Mouse (Mus musculus): ENCODE measurements around the gene Apobec4. TPM values are rescaled to one million over a fixed set of nuclear protein-coding genes. Genes with fewer than 3 reads are reported as not detected.

Apobec4 gene
- polyA plus RNA-seq, 1 experiment from 2014 or later, result not detected

DNA sequence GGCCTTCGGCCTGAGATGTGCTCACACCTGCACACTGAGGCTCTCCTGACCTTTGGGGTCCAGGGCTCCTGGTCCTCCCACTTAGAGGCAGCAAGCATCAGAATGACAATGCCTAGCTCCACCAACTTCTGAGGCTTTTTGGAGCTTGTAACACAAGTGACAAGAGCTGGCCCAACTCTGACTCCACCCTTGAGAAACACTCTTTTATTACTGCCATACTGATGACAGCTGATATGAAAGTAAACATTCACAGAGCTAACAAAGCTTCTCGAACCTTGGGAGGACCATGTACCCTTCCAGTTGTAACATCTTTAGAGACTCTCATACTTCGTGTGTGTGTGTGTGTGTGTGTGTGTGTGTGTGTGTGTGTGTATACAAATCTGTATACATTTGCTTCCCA lies 24.3 kb upstream of the Apobec4 start:
- Histone ChIP-seq H3K4me3 (no peak overlapping the region), H3K4me1 (no peaks in the 10 kb centered on the region), H3K9ac (no peak overlapping the region), H3K27me3 (replicated peaks) (no peaks in the 10 kb centered on the region), H3K9me3 (no peaks in the 10 kb centered on the region), H3K36me3 (replicated peaks) (no peaks in the 10 kb centered on the region), H3K4me2 (no peak overlapping the region), H3K27ac (no peak overlapping the region)
- ATAC-seq (replicated peaks), result no peak
- 79% methylated on average over 3 of the region's 3 CpGs for WGBS

DNA sequence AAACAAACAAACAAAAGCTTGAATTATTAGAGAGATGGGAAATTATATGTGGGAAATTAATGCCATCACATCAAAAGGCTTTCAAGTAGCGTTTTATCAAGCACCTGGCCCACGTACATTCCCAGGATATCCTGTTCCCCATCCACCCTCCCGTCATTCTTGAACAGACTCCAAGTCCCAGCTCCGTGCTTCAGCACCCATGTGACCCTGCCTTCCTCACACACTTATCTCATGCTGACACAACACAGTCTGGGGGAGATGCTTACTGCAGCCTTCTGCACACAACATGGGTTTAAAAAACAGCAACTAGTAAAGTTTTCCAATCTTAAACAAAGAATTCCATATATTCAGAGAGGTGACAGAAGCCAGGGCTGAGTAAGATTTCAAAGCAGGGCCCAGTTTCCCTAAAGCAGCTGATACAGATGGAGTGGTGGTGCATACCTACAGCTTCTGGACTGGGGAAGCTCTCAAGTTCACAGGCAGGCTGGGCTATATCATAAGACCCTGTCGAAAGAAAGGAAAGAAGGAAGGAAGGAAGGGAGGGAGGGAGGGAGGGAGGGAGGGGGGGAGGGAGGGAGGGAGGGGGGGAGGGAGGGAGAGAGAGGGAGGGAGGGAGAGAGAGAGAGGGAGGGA lies 22.6 kb upstream of the Apobec4 start:
- Histone ChIP-seq H3K4me1 (no peaks in the 10 kb centered on the region), H3K27ac (no peak overlapping the region), H3K4me3 (no peak overlapping the region), H3K36me3 (replicated peaks) (no peaks in the 10 kb centered on the region), H3K4me2 (no peak overlapping the region), H3K27me3 (replicated peaks) (no peaks in the 10 kb centered on the region), H3K9me3 (no peaks in the 10 kb centered on the region), H3K9ac (no peak overlapping the region)
- no peak for ATAC-seq (replicated peaks)
- WGBS, result 73% methylated on average over 4 of the region's 5 CpGs

DNA sequence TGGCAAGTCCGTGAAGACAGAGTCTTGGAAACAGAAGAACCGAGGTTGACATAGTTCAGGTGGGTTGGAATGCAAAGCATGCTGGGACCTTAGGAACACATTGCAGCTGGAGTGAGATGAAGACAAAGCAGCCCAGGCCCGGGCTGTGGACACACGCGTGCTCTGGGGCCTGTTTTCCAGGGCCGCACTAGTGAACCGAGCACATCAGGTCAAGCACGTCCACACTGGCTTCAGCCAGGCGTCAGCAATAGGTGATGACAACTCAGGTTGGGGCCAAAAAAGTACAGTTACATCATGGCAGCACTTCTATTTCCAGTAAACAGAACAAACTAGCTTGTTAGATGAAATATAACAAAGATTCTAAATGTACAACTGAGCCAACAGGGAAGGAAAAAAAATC lies 11.6 kb upstream of the Apobec4 start:
- Histone ChIP-seq H3K4me3 (no peak overlapping the region), H3K27me3 (replicated peaks) (no peaks in the 10 kb centered on the region), H3K9me3 (no peaks in the 10 kb centered on the region), H3K4me2 (no peak overlapping the region), H3K27ac (no peak overlapping the region), H3K36me3 (replicated peaks) (no peaks in the 10 kb centered on the region), H3K4me1 (no peaks in the 10 kb centered on the region), H3K9ac (no peak overlapping the region)
- ATAC-seq (replicated peaks), result no peak
- 96% methylated on average over 9 of the region's 9 CpGs for WGBS

DNA sequence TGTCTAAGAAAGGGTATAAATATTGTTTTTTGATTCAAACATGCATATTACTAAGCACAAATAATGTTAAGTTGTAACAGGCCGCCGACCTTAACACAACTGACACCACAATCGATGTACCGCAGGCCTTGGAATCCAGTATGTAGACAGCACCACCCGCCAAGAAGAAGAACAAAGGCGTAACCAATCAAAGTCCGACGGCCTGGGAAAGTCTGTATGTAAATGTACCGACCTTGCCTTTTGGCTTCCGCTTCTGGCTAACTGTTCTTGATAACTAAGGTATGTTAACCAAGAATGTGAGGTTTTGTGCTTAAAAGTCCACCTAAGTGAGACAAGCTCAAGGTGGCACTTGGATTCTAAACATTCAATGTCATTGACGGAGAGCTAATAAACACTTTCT lies 11.0 kb upstream of the Apobec4 start:
- 83% methylated on average over 11 of the region's 11 CpGs for WGBS
- Histone ChIP-seq H3K27ac (no peak overlapping the region), H3K4me2 (no peak overlapping the region), H3K9me3 (no peaks in the 10 kb centered on the region), H3K36me3 (replicated peaks) (no peaks in the 10 kb centered on the region), H3K27me3 (replicated peaks) (no peaks in the 10 kb centered on the region), H3K9ac (no peak overlapping the region), H3K4me3 (no peak overlapping the region), H3K4me1 (no peaks in the 10 kb centered on the region)
- ATAC-seq (replicated peaks), result no peak

DNA sequence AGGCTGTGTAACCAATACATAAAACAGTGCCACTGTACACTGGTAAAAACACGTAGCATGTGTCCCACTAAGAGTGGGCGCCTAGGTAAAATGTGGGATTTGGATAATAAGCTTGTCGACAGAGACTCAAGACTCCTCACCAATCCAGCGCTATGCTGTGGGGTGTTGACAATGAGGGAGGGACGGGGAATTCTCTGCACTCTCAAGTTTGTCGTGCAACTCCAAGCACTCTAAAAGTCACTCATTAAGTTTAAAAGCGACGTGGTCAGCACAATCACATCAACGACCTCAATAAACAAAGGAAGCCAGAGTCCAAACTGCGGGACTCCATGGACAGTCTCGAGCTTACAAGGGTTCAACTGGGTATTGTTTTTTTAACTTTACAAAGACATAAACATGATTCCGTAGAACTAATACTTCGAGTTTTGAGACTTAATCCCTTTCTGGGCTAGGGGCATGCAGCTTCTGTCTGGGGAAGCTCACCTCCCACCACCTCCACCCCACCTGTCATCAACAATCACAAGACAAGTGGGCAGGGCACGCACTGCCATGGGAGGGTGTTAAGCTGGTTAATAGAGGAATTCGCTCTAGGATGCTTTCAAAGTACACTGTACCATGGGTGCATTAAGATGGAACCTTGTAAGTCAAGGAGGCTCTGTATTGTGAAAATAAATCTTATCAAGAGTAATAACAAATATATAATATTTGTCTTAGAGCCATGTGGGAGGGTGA lies 7.1 kb upstream of the Apobec4 start:
- WGBS, result 74% methylated on average over 15 of the region's 15 CpGs
- Histone ChIP-seq H3K4me1 (no peaks in the 10 kb centered on the region), H3K9ac (no peak overlapping the region), H3K27ac (no peak overlapping the region), H3K4me2 (no peak overlapping the region), H3K9me3 (no peaks in the 10 kb centered on the region), H3K36me3 (replicated peaks) (no peaks in the 10 kb centered on the region), H3K27me3 (replicated peaks) (no peaks in the 10 kb centered on the region), H3K4me3 (no peak overlapping the region)
- ATAC-seq (replicated peaks), result no peak

DNA sequence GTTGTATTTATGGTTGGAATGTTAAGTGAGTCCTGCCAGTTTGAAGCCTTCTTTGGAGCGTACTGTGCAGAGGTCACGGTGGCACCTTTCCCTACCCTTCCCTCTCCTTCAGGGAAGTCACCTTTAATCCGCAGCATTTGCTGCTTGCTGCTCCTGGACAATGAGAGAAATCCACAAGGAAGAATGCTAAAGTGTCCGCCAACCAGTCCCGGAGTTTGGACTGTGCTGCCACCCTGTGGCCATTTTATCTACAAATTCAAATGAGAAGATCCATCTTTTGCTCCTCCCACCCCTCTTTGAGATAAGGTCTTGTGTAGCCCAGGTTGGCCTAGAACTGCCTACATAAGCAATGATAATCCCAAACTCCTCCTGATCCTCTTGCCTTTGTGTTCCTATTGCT lies 3.9 kb upstream of the Apobec4 start:
- H3K9me3 ChIP-seq, result no peaks in the 10 kb centered on the region
- H3K4me3 ChIP-seq, result no peak overlapping the region
- ATAC-seq (replicated peaks), result peak; percentile 81
- no peak overlapping the region for H3K27ac ChIP-seq
- no peak overlapping the region for H3K4me2 ChIP-seq
- H3K9ac ChIP-seq, result no peak overlapping the region
- H3K27me3 ChIP-seq (replicated peaks), result no peaks in the 10 kb centered on the region
- H3K4me1 ChIP-seq, result peaks cover 6% of the 10 kb centered on the region
- WGBS, result 2% methylated on average over 5 of the region's 5 CpGs
- no peaks in the 10 kb centered on the region for H3K36me3 ChIP-seq (replicated peaks)

DNA sequence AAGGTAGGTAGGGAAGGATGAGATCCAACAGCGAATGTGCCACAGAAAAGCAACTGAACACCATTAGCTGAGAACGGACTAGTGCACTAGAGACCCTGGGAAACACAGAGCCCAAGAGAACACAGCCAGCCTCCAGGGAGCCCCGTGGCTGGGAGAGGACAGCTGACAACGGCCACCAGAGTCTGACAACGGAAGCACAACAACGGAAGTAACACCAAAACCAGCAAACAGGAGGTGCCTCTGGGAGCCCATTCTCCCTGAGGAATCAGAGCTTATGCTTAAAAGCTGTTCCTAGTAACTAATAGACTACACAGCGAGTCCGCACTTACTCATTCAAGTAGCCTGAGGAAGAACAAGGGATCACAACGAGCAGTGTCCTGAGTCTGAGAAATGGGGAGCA lies 1.1 kb upstream of the Apobec4 start:
- no peak for ATAC-seq (replicated peaks)
- no peaks in the 10 kb centered on the region for H3K9me3 ChIP-seq
- H3K9ac ChIP-seq, result no peak overlapping the region
- no peak overlapping the region for H3K4me3 ChIP-seq
- no peak overlapping the region for H3K4me2 ChIP-seq
- H3K4me1 ChIP-seq, result peaks cover 6% of the 10 kb centered on the region
- H3K27ac ChIP-seq, result no peak overlapping the region
- no peaks in the 10 kb centered on the region for H3K36me3 ChIP-seq (replicated peaks)
- H3K27me3 ChIP-seq (replicated peaks), result no peaks in the 10 kb centered on the region
- 74% methylated on average over 9 of the region's 9 CpGs for WGBS

DNA sequence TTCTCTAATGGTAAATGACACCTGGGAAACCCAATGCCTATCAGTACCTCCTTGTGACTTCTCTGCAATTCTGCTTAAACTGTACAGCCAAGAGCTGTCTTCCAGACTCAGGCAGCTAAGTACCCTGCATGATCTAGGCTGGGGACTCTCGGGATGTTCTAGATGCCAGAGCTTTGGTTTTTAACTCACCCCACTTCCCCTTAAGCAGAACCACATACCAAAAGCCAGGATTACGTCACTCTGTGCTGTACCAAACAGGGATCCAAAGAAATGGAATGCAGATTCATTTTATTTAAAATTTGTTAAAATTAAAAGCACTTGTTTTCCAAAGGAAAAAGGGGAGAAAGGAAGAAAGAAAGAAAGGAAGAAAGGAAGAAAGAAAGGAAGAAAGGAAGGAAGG lies 11.4 kb downstream of the Apobec4 start:
- no peak for ATAC-seq (replicated peaks)
- Histone ChIP-seq H3K9ac (no peak overlapping the region), H3K9me3 (no peaks in the 10 kb centered on the region), H3K4me3 (no peak overlapping the region), H3K4me1 (peaks cover 8% of the 10 kb centered on the region), H3K4me2 (no peak overlapping the region), H3K27me3 (replicated peaks) (no peaks in the 10 kb centered on the region), H3K27ac (no peak overlapping the region), H3K36me3 (replicated peaks) (no peaks in the 10 kb centered on the region)
- WGBS, result 86% methylated on average over 2 of the region's 2 CpGs

DNA sequence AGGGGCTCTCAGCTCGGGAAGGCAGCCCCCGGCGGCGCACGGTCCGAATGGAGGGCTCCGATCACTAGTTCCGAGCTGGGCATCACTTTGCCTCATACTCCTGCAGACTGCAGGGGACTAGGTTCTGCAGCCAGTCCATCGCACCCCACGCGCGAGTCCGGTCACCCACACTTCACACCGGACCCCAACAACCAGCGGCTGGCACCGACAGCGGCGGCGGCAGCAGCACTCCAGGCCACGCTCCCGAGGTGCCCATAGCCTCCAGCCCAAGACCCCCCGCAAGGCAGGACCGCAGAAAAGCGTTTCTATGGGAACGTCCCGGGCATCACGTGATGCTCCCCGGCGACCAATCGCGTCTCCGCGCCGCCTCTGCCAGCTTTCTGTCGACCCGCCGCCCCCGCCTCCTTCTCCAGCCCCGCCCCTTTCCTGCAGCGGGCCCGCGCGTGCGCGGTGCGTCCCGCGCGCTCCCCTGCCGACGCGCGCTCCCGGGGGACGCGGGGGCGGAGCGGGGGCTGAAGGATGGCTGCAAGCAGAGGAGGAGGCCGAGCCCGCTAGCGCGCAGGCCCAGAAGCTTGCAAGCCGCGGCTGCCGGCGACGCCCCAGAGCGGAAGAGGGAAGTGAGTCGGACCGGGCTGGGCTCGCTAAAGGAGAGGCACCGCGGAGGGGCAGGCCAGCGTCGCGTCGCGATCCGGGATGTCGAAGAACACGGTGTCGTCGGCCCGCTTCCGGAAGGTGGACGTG lies 15.9 kb downstream of the Apobec4 start, which contains the start of the genes Rgl1 and Arpc5:
TSS of gene Rgl1 (minus strand) at position 320 of the 741 bp plus-strand sequence.
TSS of gene Arpc5 (plus strand) at position 511 of the 741 bp plus-strand sequence.
- ATAC-seq (replicated peaks), result peak; percentile 97
- Histone ChIP-seq H3K36me3 (replicated peaks) (peaks cover 11% of the 10 kb centered on the region), H3K9ac (peak within 1 kb of the TSS; percentile 85), H3K4me3 (peak within 1 kb of the TSS; percentile 80), H3K9me3 (no peaks in the 10 kb centered on the region), H3K27me3 (replicated peaks) (no peaks in the 10 kb centered on the region), H3K27ac (peak within 1 kb of the TSS; percentile 85), H3K4me1 (peaks cover 17% of the 10 kb centered on the region), H3K4me2 (peak within 1 kb of the TSS; percentile 90)
- WGBS, result under 1% methylated on average over 86 of the region's 86 CpGs

DNA sequence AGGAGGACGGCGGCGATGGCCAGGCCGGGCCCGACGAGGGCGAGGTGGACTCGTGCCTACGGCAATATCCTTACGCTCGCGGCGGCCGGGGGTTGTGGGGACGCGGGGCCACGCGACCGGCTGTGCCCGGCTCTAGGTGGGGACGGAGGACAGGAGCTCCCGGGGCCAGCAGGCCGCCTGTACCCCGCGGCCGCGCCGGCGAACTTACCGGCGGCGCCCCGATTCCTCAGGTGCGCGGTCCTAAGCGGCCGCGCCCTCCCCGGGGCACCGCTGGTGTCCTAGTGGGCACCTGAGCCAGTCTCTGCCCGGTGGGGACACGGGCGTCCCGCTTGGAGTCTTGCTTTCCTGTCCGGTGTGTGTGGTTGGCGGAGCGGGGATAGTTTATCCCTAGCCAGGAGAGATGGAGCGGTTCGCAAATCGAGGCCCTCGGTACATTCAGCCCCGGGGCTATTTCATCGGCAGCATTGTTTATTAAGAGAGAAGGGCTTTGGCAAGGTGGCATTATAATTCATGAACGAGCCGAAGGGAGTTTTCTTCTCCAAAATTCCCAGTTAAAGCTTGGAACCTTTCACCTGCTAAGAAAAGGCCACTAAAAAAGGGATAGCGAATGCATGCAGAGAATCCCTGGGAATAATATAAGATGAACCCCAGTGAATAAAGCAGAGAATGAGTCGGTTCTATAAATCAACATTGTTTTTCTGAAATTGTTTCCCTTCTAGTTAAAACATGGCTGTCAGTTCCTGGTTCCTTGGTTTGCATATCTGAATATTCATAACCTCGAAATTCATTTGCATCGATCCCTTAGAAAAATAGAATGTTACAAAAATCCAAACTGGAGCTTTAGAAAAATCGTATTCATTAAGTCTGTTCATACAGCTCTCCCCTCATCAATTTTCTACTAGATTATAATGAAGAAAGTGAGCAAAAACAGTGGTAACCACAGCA lies 16.7 kb downstream of the Apobec4 start:
- Histone ChIP-seq H3K27ac (peak overlapping the region; percentile 85), H3K9me3 (no peaks in the 10 kb centered on the region), H3K4me2 (peak overlapping the region; percentile 90), H3K27me3 (replicated peaks) (no peaks in the 10 kb centered on the region), H3K9ac (peak overlapping the region; percentile 85), H3K4me3 (peak overlapping the region; percentile 80), H3K36me3 (replicated peaks) (peaks cover 14% of the 10 kb centered on the region), H3K4me1 (peaks cover 17% of the 10 kb centered on the region)
- peak; percentile 76 for ATAC-seq (replicated peaks)
- WGBS, result under 1% methylated on average over 60 of the region's 60 CpGs

DNA sequence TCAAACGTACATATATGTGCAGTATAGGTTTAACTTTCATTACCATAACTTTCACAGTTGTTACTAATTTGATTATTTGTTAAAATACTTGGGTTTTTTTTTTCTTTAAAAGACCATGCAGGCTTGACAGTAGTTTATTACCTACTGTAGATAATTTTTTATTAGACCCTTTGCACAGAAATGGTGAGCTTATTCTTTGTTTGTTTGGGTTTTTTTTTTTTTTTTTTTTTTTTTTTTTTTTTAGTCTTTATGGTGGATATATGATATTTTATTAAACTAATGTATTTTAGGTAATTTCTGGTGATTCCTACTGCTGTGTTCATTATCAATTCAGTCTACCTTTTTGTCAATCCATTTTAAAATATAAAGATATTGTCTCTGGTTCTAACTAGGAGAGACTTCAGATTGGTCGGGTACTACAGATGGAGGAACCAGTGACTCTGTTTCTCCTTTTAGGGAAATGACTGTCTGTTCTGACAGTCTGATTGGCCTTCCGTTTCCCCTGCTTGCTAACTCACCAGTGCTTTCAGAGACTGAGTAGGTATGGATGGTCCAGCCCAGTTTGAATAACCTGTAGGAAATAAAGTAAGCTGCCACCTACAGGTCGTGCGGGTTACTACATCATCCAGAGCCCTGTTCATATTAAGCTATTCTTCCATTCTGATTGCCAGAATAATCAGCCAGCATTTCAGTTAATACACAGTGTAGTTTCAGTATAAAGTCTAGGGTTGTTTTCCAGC lies 17.6 kb downstream of the Apobec4 start:
- 5% methylated on average over 5 of the region's 5 CpGs for WGBS
- Histone ChIP-seq H3K9ac (0 out of 2 replicates have a peak overlapping the region, but pooled peaks have one; percentile 85), H3K9me3 (no peaks in the 10 kb centered on the region), H3K4me3 (peak overlapping the region; percentile 80), H3K27me3 (replicated peaks) (no peaks in the 10 kb centered on the region), H3K27ac (no peak overlapping the region), H3K4me1 (peaks cover 17% of the 10 kb centered on the region), H3K36me3 (replicated peaks) (peaks cover 19% of the 10 kb centered on the region), H3K4me2 (peak overlapping the region; percentile 90)
- peak; percentile 15; the same call in 1 of the 2 replicates for ATAC-seq (replicated peaks)

Measured in midbrain, embryonic 15.5 days (tissue).